Mouse (Mus musculus) myocyte (in vitro differentiated cells): ENCODE measurements around the gene Ppp1r15b. TPM values are rescaled to one million over a fixed set of nuclear protein-coding genes. Genes with fewer than 3 reads are reported as not detected.

ENCODE experiments used
- H3K27me3 ChIP-seq: one replicate; pipeline ENCODE4 v1.6.1; 2011; ENCODE audit not compliant: control insufficient read depth, insufficient read depth, insufficient read length
- H3K36me3 ChIP-seq: one replicate; pipeline ENCODE4 v1.6.1; 2011; ENCODE audit not compliant: control insufficient read depth, insufficient read depth
- H3K4me2 ChIP-seq: one replicate; pipeline ENCODE4 v1.6.1; 2011; ENCODE audit warnings: low read depth, control low read depth
- H3K4me3 ChIP-seq: one replicate; pipeline ENCODE4 v1.5.1; 2011; ENCODE audit warnings: mild to moderate bottlenecking, control low read depth, moderate library complexity
- H3K79me2 ChIP-seq: one replicate; pipeline ENCODE4 v1.6.1; 2011; ENCODE audit not compliant: control insufficient read depth, insufficient read depth
- H3ac ChIP-seq: one replicate; pipeline ENCODE4 v1.6.1; 2011; ENCODE audit not compliant: control insufficient read depth, insufficient read length
- CEBPB ChIP-seq: IDR thresholded peaks from 2 replicates; pipeline ENCODE4 v1.6.1; 2011; ENCODE audit warnings: mild to moderate bottlenecking, moderate library complexity; ENCODE audit not compliant: poor library complexity, insufficient read depth, severe bottlenecking
- E2F4 ChIP-seq: IDR thresholded peaks from one replicate; pipeline ENCODE4 v1.6.1; 2011; ENCODE audit warnings: mild to moderate bottlenecking, control low read depth, moderate library complexity; ENCODE audit not compliant: insufficient read depth
- MAX ChIP-seq: IDR thresholded peaks from one replicate; pipeline ENCODE4 v1.6.1; 2011; ENCODE audit warnings: low read depth, mild to moderate bottlenecking, control low read depth
- MYOD1 ChIP-seq, 3 experiments: IDR thresholded peaks; one replicate each; pipeline ENCODE4 v1.6.1; 2011; ENCODE audit warnings: control low read depth in 2 of 3, low read depth in 2 of 3, mild to moderate bottlenecking in 2 of 3, moderate library complexity in 1 of 3; ENCODE audit not compliant: insufficient read length in 2 of 3, control insufficient read depth in 1 of 3
- MYOG ChIP-seq, 3 experiments: IDR thresholded peaks; one replicate each; pipeline ENCODE4 v1.6.1; 2011; ENCODE audit warnings: control low read depth in 2 of 3, low read depth in 2 of 3, mild to moderate bottlenecking in 2 of 3; ENCODE audit not compliant: insufficient read length in 2 of 3, control insufficient read depth in 1 of 3, insufficient read depth in 1 of 3
- POLR2A ChIP-seq: IDR thresholded peaks from one replicate; pipeline ENCODE4 v1.6.1; 2011; ENCODE audit warnings: low read depth, mild to moderate bottlenecking, control low read depth, moderate library complexity; ENCODE audit not compliant: insufficient read length
- POLR2AphosphoS2 ChIP-seq: IDR thresholded peaks from one replicate; pipeline ENCODE4 v1.6.1; 2011; ENCODE audit warnings: low read depth, control low read depth; ENCODE audit not compliant: insufficient read length
- REST ChIP-seq: IDR thresholded peaks from one replicate; pipeline ENCODE4 v1.6.1; 2011; ENCODE audit warnings: mild to moderate bottlenecking, control low read depth, moderate library complexity; ENCODE audit not compliant: insufficient read depth, insufficient read length
- SRF ChIP-seq: IDR thresholded peaks from one replicate; pipeline ENCODE4 v1.6.1; 2011; ENCODE audit warnings: low read depth; ENCODE audit not compliant: control insufficient read depth, insufficient read length
- TCF12 ChIP-seq: IDR thresholded peaks from one replicate; pipeline ENCODE4 v1.6.1; 2011; ENCODE audit warnings: mild to moderate bottlenecking, control low read depth; ENCODE audit not compliant: poor library complexity, insufficient read depth, severe bottlenecking
- TCF3 ChIP-seq: IDR thresholded peaks from one replicate; pipeline ENCODE4 v1.6.1; 2011; ENCODE audit warnings: low read depth, control low read depth; ENCODE audit not compliant: insufficient read length
- USF1 ChIP-seq: IDR thresholded peaks from one replicate; pipeline ENCODE4 v1.6.1; 2011; ENCODE audit warnings: low read depth, mild to moderate bottlenecking, control low read depth, moderate library complexity
- polyA plus RNA-seq: library from polyadenylated mRNA; unstranded; fragments of >200 nt; fragmentation: generic; extraction: Trizol; gene quantifications from one replicate; pipeline ENCODE4 v1.2.1, GENCODE M21; 2012; ENCODE audit warnings: missing spikeins

Ppp1r15b gene
- polyA plus RNA-seq, 1 experiment: 30.9 TPM

DNA sequence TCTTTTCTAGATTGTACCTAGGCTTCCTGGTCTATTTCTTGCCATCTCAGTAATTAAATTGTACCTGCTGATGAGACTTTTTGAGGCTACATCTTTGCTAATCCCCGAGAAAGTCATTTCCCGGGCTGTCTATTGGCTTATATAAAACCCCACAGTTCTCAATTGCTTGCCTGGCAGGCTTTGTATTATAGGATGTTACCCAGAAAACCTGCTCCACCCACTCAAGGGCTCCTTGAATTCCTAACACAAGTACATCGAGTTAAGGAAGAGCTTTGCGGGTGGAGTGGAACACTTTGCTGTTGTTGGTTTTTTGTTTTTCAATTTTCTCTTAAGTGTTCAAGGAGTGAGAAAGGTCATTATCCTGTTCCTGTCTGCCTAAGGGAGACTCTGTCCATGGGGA lies 41.5 kb upstream of the Ppp1r15b start:
- Histone ChIP-seq H3K27me3 (peaks cover 19% of the 10 kb centered on the region), H3K79me2 (no peaks in the 10 kb centered on the region), H3K36me3 (no peaks in the 10 kb centered on the region), H3K4me3 (no peak overlapping the region), H3ac (no peak overlapping the region), H3K4me2 (no peak overlapping the region)
- TF ChIP-seq TCF12: no peak
- TF ChIP-seq USF1: no peak
- TF ChIP-seq REST: no peak
- TF ChIP-seq POLR2A: no peak

DNA sequence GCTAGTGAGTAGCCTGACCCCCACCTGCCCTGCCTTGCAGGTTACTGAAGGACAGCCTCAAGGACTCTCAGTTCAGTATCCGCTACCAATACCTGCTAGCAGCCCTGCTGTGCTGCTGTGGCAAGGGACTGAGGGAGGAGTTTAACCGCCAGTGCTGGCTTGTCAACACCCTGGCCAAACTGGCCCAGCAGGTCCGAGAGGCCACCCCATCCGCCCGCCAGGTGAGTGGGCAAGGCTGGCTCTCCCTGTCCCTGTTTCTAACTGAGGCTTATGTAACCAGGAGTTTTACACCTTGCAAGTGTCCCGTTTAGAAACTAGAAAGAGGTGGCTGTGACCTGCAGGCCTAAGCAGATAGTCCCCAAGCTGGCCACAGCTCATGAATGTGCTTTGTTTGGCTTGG lies 40.3 kb upstream of the Ppp1r15b start:
- Histone ChIP-seq H3K79me2 (no peaks in the 10 kb centered on the region), H3K4me3 (no peak overlapping the region), H3ac (no peak overlapping the region), H3K36me3 (no peaks in the 10 kb centered on the region), H3K27me3 (peaks cover 19% of the 10 kb centered on the region), H3K4me2 (no peak overlapping the region)
- TF ChIP-seq POLR2AphosphoS2 (no peak), CEBPB (no peak), REST (no peak), TCF12 (no peak), POLR2A (no peak), TCF3 (no peak), SRF (no peak), USF1 (no peak), MAX (no peak), MYOD1 (IDR thresholded peaks at IDR 0.05; ENCODE audit: control insufficient read depth in 1 of 3, insufficient read length in 2 of 3, low read depth in 2 of 3) (no peak), MYOG (IDR thresholded peaks at IDR 0.05; ENCODE audit: control insufficient read depth in 1 of 3, insufficient read depth in 1 of 3, insufficient read length in 2 of 3, low read depth in 2 of 3) (no peak), E2F4 (no peak)

DNA sequence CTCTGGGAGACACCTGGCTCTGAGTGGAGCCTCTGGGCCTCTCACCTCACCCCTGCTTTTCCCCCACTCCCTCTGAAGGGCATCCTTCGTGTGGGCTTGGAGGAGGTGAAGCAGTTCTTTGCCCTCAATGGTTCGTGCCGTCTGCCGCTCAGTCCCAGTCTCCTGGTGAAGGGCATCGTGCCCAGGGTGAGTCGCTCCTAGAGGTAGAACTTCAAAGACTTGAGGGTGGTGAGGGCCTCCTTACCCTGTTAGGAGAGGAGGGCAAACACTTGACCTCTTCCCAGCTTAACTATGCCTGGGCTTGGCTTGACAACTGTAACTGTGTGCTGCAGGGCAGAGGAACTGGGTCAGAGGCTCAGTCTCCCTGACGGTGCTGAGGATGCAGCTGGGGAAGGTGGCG lies 39.5 kb upstream of the Ppp1r15b start:
- Histone ChIP-seq H3K4me2 (no peak overlapping the region), H3K79me2 (no peaks in the 10 kb centered on the region), H3K27me3 (peaks cover 19% of the 10 kb centered on the region), H3ac (no peak overlapping the region), H3K4me3 (no peak overlapping the region), H3K36me3 (no peaks in the 10 kb centered on the region)
- no peak for TF ChIP-seq MAX
- no peak for TF ChIP-seq REST
- no peak for TF ChIP-seq CEBPB

DNA sequence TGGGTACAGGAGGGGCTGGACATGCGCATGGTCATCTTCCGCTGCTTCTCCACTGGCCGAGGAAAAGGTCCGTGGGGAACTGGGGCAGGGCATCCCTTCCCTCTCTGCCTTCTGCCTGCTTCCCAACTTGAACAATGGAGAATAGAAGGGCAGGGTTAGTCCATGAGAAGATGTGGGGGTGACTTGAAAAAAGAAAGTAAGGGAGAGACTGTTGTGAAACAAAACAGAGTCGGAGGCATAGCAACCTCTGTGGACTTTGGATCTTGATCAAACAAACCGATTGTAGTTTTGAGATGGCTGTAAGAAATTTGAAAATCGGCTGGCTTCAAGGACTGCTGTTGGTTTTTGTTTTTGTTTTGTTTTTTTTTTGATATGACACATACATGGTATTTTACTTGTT lies 37.2 kb upstream of the Ppp1r15b start:
- H3K4me3 ChIP-seq: no peak overlapping the region
- no peak overlapping the region for H3ac ChIP-seq
- H3K79me2 ChIP-seq: no peaks in the 10 kb centered on the region
- H3K36me3 ChIP-seq: no peaks in the 10 kb centered on the region
- TF ChIP-seq POLR2A (no peak), MYOG (IDR thresholded peaks at IDR 0.05; ENCODE audit: control insufficient read depth in 1 of 3, insufficient read depth in 1 of 3, insufficient read length in 2 of 3, low read depth in 2 of 3) (no peak), E2F4 (no peak), CEBPB (no peak), REST (no peak), POLR2AphosphoS2 (no peak), TCF3 (no peak), MAX (no peak), TCF12 (no peak), SRF (no peak), USF1 (no peak), MYOD1 (IDR thresholded peaks at IDR 0.05; ENCODE audit: control insufficient read depth in 1 of 3, insufficient read length in 2 of 3, low read depth in 2 of 3) (no peak)
- H3K4me2 ChIP-seq: no peak overlapping the region
- H3K27me3 ChIP-seq: peaks cover 24% of the 10 kb centered on the region

DNA sequence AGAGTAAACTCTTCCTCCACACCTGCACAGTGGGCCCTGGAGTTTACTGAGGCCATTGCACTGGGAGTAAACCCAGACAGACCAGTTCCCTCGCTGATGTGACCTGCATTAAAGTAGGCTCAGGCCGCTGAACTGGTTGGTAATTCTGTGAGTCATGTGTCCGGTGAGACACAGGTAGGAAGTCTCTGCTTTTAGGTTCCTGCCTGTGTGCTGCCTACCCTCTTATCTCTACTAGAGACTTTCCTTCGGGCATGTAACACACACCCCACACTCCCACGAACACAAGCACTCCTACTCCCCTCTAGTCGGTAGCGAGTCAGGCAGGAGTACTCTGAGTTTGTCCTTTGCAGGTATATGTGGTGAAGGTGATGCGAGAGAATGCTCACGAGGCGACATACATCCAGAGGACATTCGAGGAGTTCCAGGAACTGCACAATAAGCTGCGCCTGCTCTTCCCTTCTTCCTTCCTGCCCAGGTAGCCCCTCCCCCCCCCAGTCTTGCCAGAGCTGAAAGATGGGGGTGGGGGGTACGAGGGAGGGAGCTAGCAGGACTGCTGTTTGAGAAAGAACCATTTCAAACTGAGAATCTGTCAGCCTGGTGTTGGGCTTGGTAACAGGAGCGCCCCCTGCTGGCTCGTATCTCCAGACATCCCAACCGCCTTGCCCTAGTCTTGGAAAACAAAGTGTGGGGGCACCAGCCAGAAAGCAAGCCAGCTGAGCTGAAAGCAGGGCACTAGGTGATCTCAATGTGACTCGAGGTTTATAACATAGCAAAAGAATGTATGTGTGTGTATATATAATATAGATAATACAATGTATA lies 29.8 kb upstream of the Ppp1r15b start:
- Histone ChIP-seq H3K79me2 (no peaks in the 10 kb centered on the region), H3K4me3 (no peak overlapping the region), H3K27me3 (peaks cover 23% of the 10 kb centered on the region), H3K4me2 (no peak overlapping the region), H3K36me3 (peaks cover 4% of the 10 kb centered on the region), H3ac (no peak overlapping the region)
- no peak for TF ChIP-seq E2F4
- TF ChIP-seq TCF12: no peak
- TF ChIP-seq USF1: no peak
- TF ChIP-seq CEBPB: no peak
- TF ChIP-seq SRF: no peak
- no peak for TF ChIP-seq POLR2AphosphoS2
- no peak for TF ChIP-seq MYOG (IDR thresholded peaks at IDR 0.05; ENCODE audit: control insufficient read depth in 1 of 3, insufficient read depth in 1 of 3, insufficient read length in 2 of 3, low read depth in 2 of 3)
- no peak for TF ChIP-seq REST
- no peak for TF ChIP-seq MAX
- no peak for TF ChIP-seq POLR2A
- no peak for TF ChIP-seq TCF3
- TF ChIP-seq MYOD1 (IDR thresholded peaks at IDR 0.05; ENCODE audit: control insufficient read depth in 1 of 3, insufficient read length in 2 of 3, low read depth in 2 of 3): no peak
